Mouse (Mus musculus) kidney, adult 2 months (tissue): ENCODE results near the gene Lsm6. TPM values are rescaled to one million over a fixed set of nuclear protein-coding genes. Genes with fewer than 3 reads are reported as not detected.

ENCODE experiments used
- DNase-seq: peaks from one replicate; pipeline ENCODE4 v3.0.0; 2021
- H3K27ac ChIP-seq: fragments of 200-500 bp; 2 replicates; pipeline ENCODE4 v1.5.1; 2012; ENCODE audit warnings: low read depth, low read length, control low read depth, inconsistent platforms; ENCODE audit not compliant: insufficient read depth
- H3K27me3 ChIP-seq: fragments of 200-500 bp; replicated peaks from 2 replicates; pipeline ENCODE4 v1.6.1; 2012; ENCODE audit warnings: mild to moderate bottlenecking, moderate library complexity, low read length, inconsistent platforms; ENCODE audit not compliant: control insufficient read depth, insufficient read depth
- H3K36me3 ChIP-seq: fragments of 200-500 bp; 2 replicates; pipeline ENCODE4 v1.6.1; 2012; ENCODE audit warnings: mild to moderate bottlenecking, moderate library complexity, low read length, inconsistent platforms; ENCODE audit not compliant: control insufficient read depth, insufficient read depth
- H3K4me1 ChIP-seq: fragments of 200-500 bp; 2 replicates; pipeline ENCODE4 v1.6.1; 2011; ENCODE audit warnings: low read length; ENCODE audit not compliant: control insufficient read depth, insufficient read depth
- H3K4me3 ChIP-seq: fragments of 200-500 bp; 2 replicates; pipeline ENCODE4 v1.5.1; 2011; ENCODE audit warnings: mild to moderate bottlenecking, low read depth, low read length, control low read depth; ENCODE audit not compliant: insufficient read depth
- CTCF ChIP-seq: fragments of 200-500 bp; conservative IDR thresholded peaks from 2 replicates; pipeline ENCODE4 v1.5.1; 2011; ENCODE audit warnings: low read depth, mild to moderate bottlenecking, control low read depth, low read length, moderate library complexity, mixed read lengths; ENCODE audit not compliant: insufficient read depth, insufficient read length
- POLR2A ChIP-seq: fragments of 200-500 bp; IDR thresholded peaks from one replicate; pipeline ENCODE4 v1.6.1; 2011; ENCODE audit warnings: low read depth, low read length, control low read depth
- WGBS: fragments of 180-500 bp; shearing (Covaris S2); methylation state at CpG from one replicate; pipeline ENCODE4 v1.1.7; 2018; 5-methylcytosine and 5-hydroxymethylcytosine counted together
- polyA plus RNA-seq: library from polyadenylated mRNA; depleted of rRNA; stranded (reverse); fragments of >200 nt; gene quantifications from 2 replicates; pipeline ENCODE4 v1.2.3, GENCODE M21; 2012

Lsm6 gene
- polyA plus RNA-seq, 1 experiment, result 19.6 TPM

- Histone ChIP-seq H3K36me3 (peaks cover 4% of the 10 kb centered on the region), H3K27me3 (no peaks in the 10 kb centered on the region), H3K27ac (peak overlapping the region; percentile 79), H3K4me3 (no peak overlapping the region), H3K4me1 (no peaks in the 10 kb centered on the region; the same call in 1 of the 2 replicates)
- TF ChIP-seq CTCF (no peak), POLR2A (no peak)
- WGBS, result 37% methylated on average over 9 of the region's 9 CpGs
- DNase-seq, result peak; percentile 40
These were observed 7.9 kb downstream of the Lsm6 start for GRCm38 (mm10) chr8:78813021-78813420.

DNA sequence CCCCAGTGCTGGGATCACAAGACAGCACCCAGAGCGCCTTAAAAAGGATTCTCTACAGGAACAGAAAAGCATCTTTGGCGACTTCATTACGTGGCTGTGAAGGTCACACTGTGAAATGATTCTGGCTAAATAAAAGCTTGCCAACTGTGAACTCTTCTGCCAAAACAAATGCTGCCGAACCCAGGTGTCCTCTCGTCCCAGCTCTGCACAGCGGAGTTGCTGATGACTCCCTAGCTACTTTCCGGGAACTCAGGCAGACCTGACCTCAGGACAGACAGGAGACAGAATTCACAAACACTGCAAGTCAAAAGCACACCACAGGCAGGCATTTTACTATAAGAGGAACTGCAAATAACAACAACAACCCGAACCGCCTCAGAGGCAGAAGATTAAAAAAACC lies 8.5 kb downstream of the Lsm6 start:
- H3K36me3 ChIP-seq, result peaks cover 4% of the 10 kb centered on the region
- H3K27me3 ChIP-seq, result no peaks in the 10 kb centered on the region
- peak overlapping the region; percentile 63; the same call in 1 of the 2 replicates for H3K27ac ChIP-seq
- DNase-seq, result no peak
- TF ChIP-seq POLR2A (no peak), CTCF (no peak)
- H3K4me1 ChIP-seq, result no peaks in the 10 kb centered on the region; the same call in 1 of the 2 replicates
- WGBS, result 66% methylated on average over 9 of the region's 9 CpGs
- H3K4me3 ChIP-seq, result 0 out of 2 replicates have a peak overlapping the region, but pooled peaks have one; percentile 1

DNA sequence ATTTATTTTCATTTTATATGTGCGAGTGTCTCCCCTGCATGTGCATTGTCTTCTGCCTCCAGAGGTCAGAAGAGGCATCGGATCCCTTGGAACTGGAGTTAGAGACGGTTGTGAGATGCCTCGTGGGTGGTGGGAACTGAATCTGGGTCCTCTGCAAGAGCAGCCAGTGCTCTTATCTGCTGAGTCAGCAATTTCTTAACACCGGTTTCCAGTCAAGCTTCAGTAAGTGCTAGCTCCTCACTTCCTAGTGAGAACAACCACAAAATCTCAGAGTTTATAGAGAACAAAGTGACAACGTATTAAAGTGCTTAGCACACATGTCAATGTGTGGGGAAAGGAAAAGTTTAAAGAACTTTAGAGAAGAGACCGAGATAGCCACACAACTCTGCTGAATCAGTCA lies 9.2 kb downstream of the Lsm6 start:
- Histone ChIP-seq H3K27ac (no peak overlapping the region), H3K36me3 (peaks cover 4% of the 10 kb centered on the region), H3K4me1 (no peaks in the 10 kb centered on the region; the same call in 1 of the 2 replicates), H3K27me3 (no peaks in the 10 kb centered on the region), H3K4me3 (no peak overlapping the region)
- WGBS, result 87% methylated on average over 7 of the region's 7 CpGs
- TF ChIP-seq CTCF (no peak), POLR2A (no peak)
- DNase-seq, result no peak

DNA sequence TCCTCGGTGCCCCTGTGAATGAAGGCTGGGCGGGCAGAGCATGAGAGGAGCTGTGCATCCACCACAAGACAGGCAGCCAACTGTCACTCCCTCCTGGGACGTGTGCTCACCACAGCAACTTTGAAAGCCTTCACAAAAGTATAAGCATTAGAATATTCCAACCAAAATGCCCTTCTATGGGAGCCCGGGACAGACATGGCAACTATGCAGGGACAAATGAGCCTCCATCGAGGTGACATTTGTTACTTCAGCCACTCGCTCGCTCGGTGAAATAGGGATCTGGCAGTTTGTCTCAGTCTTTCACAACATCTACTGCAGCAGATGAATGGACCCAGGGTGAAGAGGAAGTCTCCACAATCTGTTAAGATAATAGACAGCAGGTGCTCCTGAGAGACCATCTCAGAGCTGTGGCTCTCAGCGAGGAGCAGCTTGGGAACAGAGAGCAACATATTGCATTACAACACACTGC lies 10.7 kb downstream of the Lsm6 start:
- H3K27ac ChIP-seq, result no peak overlapping the region
- DNase-seq, result no peak
- WGBS, result 92% methylated on average over 9 of the region's 9 CpGs
- H3K4me1 ChIP-seq, result no peaks in the 10 kb centered on the region; the same call in 1 of the 2 replicates
- no peak for TF ChIP-seq CTCF
- no peak for TF ChIP-seq POLR2A
- H3K4me3 ChIP-seq, result no peak overlapping the region
- H3K27me3 ChIP-seq, result no peaks in the 10 kb centered on the region
- peaks cover 4% of the 10 kb centered on the region for H3K36me3 ChIP-seq

DNA sequence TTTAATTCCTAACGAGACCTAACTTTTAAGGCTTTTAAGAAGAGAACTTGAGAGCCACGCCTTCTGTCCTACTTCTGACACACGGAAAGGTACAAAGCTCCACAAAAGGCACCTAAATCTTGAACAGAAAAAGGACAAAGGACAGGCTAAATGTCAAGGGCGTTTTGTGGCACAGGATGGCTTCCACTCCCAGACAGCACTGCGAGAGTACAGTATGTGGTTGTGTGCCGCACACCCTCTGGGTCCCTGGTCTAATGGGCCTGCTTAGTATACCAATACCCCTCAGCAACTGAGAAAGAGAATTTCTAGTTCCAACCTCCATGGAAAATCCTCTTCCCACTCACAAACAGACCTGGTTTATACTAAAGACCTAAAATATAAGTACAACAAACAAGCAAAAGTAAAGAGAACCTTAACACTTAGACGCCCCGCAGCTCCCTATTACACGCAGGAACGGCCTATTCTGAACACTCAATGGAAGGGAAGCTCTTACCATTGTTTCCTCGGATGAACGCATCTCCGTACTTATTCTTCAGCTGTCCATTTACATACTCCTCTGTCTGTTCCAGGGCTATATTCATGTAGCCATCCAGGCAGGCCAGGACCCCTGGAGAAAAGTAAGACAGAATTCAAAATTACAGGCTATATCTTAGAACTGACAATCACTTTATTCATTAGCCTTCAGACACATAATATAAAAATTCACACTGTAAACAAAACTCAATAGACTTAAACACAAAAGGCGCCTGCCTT lies 11.3 kb downstream of the Lsm6 start:
- TF ChIP-seq CTCF, result no peak
- TF ChIP-seq POLR2A, result no peak
- Histone ChIP-seq H3K4me1 (no peaks in the 10 kb centered on the region; the same call in 1 of the 2 replicates), H3K36me3 (peaks cover 4% of the 10 kb centered on the region), H3K27me3 (no peaks in the 10 kb centered on the region), H3K27ac (no peak overlapping the region), H3K4me3 (no peak overlapping the region)
- 95% methylated on average over 14 of the region's 14 CpGs for WGBS
- no peak for DNase-seq

DNA sequence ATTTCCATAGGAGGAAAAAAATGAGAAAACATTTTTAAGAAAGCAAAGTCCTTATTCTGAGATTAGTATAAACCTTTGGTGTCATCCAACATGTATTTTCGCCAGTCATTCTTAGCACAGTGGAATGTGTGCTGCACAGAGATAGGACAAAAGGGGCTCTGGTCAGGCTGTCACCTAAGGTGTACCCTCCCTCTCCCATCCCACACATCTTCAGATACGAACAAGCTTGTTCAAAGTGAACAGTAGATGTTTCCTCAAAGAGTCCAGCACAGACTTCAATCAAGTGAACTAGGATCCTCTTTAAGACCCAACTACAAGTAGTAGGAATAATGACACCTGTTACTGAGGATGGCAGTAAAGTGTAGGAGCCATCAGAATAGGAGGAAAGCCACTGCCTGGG lies 12.1 kb downstream of the Lsm6 start:
- H3K4me3 ChIP-seq, result no peak overlapping the region
- WGBS, result 93% methylated on average over 2 of the region's 2 CpGs
- no peak for DNase-seq
- no peaks in the 10 kb centered on the region; the same call in 1 of the 2 replicates for H3K4me1 ChIP-seq
- no peaks in the 10 kb centered on the region for H3K27me3 ChIP-seq
- H3K36me3 ChIP-seq, result peaks cover 4% of the 10 kb centered on the region
- H3K27ac ChIP-seq, result no peak overlapping the region
- TF ChIP-seq POLR2A (no peak), CTCF (no peak)

- Histone ChIP-seq H3K27ac (no peak overlapping the region), H3K4me1 (no peaks in the 10 kb centered on the region; the same call in 1 of the 2 replicates), H3K36me3 (peaks cover 4% of the 10 kb centered on the region), H3K4me3 (no peak overlapping the region), H3K27me3 (no peaks in the 10 kb centered on the region)
- no peak for DNase-seq
- WGBS, result 96% methylated on average over 5 of the region's 5 CpGs
- TF ChIP-seq CTCF (no peak), POLR2A (no peak)
These were observed 12.5 kb downstream of the Lsm6 start for GRCm38 (mm10) chr8:78808439-78808838.
